Mouse (Mus musculus) ES-E14 (cell line): ENCODE results near the gene Wnt10b. TPM values are rescaled to one million over a fixed set of nuclear protein-coding genes. Genes with fewer than 3 reads are reported as not detected.

Experiments used
- DNase-seq: peaks from one replicate; pipeline ENCODE4 v3.0.0-alpha.2; 2013; ENCODE audit warnings: low read depth, low spot score
- H3K27ac ChIP-seq: 2 replicates; pipeline ENCODE4 v1.5.1; 2012; ENCODE audit warnings: low read depth, mild to moderate bottlenecking, low read length, moderate library complexity, mixed read lengths; ENCODE audit not compliant: poor library complexity, insufficient read depth, severe bottlenecking
- H3K36me3 ChIP-seq: 2 replicates; pipeline ENCODE4 v1.6.1; 2012; ENCODE audit warnings: mild to moderate bottlenecking, low read length, moderate library complexity, mixed read lengths; ENCODE audit not compliant: control insufficient read depth, poor library complexity, insufficient read depth, severe bottlenecking
- H3K4me1 ChIP-seq, 2 experiments: fragments of 150-350 bp in 1 of 2; sonication (generic) in 1 of 2; 2 replicates each; pipeline ENCODE4 v1.6.1; 2012; ENCODE audit warnings: low read length in 2 of 2, mild to moderate bottlenecking in 1 of 2, mixed read lengths in 1 of 2; ENCODE audit not compliant: control insufficient read depth in 2 of 2, insufficient read depth in 2 of 2, poor library complexity in 1 of 2
- H3K4me3 ChIP-seq, 2 experiments: fragments of 150-350 bp in 1 of 2; sonication (generic) in 1 of 2; 2 replicates each; pipeline ENCODE4 v1.5.1; 2012; ENCODE audit warnings: low read length in 2 of 2, low read depth in 1 of 2, mild to moderate bottlenecking in 1 of 2, mixed read lengths in 1 of 2; ENCODE audit not compliant: insufficient read depth in 1 of 2, poor library complexity in 1 of 2, severe bottlenecking in 1 of 2
- H3K9ac ChIP-seq: 2 replicates; pipeline ENCODE4 v1.6.1; 2012; ENCODE audit warnings: low read depth, mild to moderate bottlenecking, low read length, mixed read lengths; ENCODE audit not compliant: poor library complexity, insufficient read depth, severe bottlenecking
- H3K9me3 ChIP-seq: fragments of 150-350 bp; sonication (generic); 2 replicates; pipeline ENCODE4 v1.6.1; 2012; ENCODE audit warnings: low read depth, mild to moderate bottlenecking, low read length; ENCODE audit not compliant: control insufficient read depth, insufficient read depth
- CHD2 ChIP-seq: IDR thresholded peaks from 2 replicates; pipeline ENCODE4 v1.6.1; 2014; ENCODE audit warnings: mild to moderate bottlenecking, low read depth, low read length, inconsistent platforms
- HCFC1 ChIP-seq: IDR thresholded peaks from 2 replicates; pipeline ENCODE4 v1.6.1; 2012; ENCODE audit warnings: low read length, inconsistent platforms, borderline replicate concordance; ENCODE audit not compliant: insufficient read depth
- MAFK ChIP-seq: IDR thresholded peaks from 2 replicates; pipeline ENCODE4 v1.6.1; 2014; ENCODE audit warnings: mild to moderate bottlenecking, low read depth, low read length, inconsistent platforms; ENCODE audit not compliant: insufficient read depth
- ZC3H11A ChIP-seq: IDR thresholded peaks from 2 replicates; pipeline ENCODE4 v1.6.1; 2012; ENCODE audit warnings: low read depth, mild to moderate bottlenecking, inconsistent platforms, low read length, borderline replicate concordance
- ZNF384 ChIP-seq: IDR thresholded peaks from 2 replicates; pipeline ENCODE4 v1.6.1; 2012; ENCODE audit warnings: low read depth, low read length, inconsistent platforms
- in situ Hi-C, 2 experiments: fragments of 600-800 bp; cut with MboI; formaldehyde crosslinking; loops; one replicate each; pipeline ENCODE4 v1.15.1; 2025; ENCODE audit warnings: low sequenced_read_pairs in 2 of 2, inconsistent platforms in 1 of 2; ENCODE audit not compliant: unreplicated experiment in 2 of 2
- total RNA-seq: library from RNA; depleted of rRNA; stranded (reverse); fragments of 300-350 nt; gene quantifications from 2 replicates; pipeline ENCODE4 v1.2.3, GENCODE M21; 2012

Gene Wnt10b
- total RNA-seq, 1 experiment = 1.3 TPM

- no peak for DNase-seq
- Histone ChIP-seq H3K36me3 (peaks cover 39% of the 10 kb centered on the region), H3K9ac (no peak overlapping the region), H3K27ac (no peak overlapping the region), H3K4me3 (no peak overlapping the region), H3K4me1 (no peaks in the 10 kb centered on the region), H3K9me3 (no peaks in the 10 kb centered on the region)
- no peak for TF ChIP-seq MAFK
- TF ChIP-seq HCFC1 = no peak
- no peak for TF ChIP-seq CHD2
- TF ChIP-seq ZC3H11A = no peak
- no peak for TF ChIP-seq ZNF384
- in situ Hi-C loops = no loop called here
Observed at GRCm38 (mm10) chr15:98740219-98740618, 37.7 kb downstream of the Wnt10b start.

GRCm38 (mm10) chr15:98738796-98739195 lies 39.2 kb downstream of the Wnt10b start:
- H3K9ac ChIP-seq = no peak overlapping the region
- H3K36me3 ChIP-seq = peaks cover 39% of the 10 kb centered on the region
- H3K4me1 ChIP-seq = no peaks in the 10 kb centered on the region
- H3K4me3 ChIP-seq = no peak overlapping the region
- in situ Hi-C loops = no loop called here
- no peak for DNase-seq
- H3K9me3 ChIP-seq = no peaks in the 10 kb centered on the region
- no peak for TF ChIP-seq ZC3H11A
- no peak overlapping the region for H3K27ac ChIP-seq

GRCm38 (mm10) chr15:98737881-98738280 lies 40.1 kb downstream of the Wnt10b start:
- Histone ChIP-seq H3K4me1 (no peaks in the 10 kb centered on the region), H3K36me3 (peaks cover 39% of the 10 kb centered on the region), H3K9ac (no peak overlapping the region), H3K4me3 (no peak overlapping the region), H3K9me3 (no peaks in the 10 kb centered on the region), H3K27ac (no peak overlapping the region)
- no peak for DNase-seq
- in situ Hi-C loops = no loop called here
- TF ChIP-seq MAFK (no peak), CHD2 (no peak), ZNF384 (no peak), HCFC1 (no peak), ZC3H11A (no peak)

GRCm38 (mm10) chr15:98736521-98736920 lies 41.4 kb downstream of the Wnt10b start:
- H3K4me1 ChIP-seq = peaks cover 0 to 7% of the 10 kb centered on the region in 2 experiments; a peak in 2 of 4 replicates
- in situ Hi-C loops = no loop called here
- H3K27ac ChIP-seq = no peak overlapping the region
- no peak for TF ChIP-seq HCFC1
- no peak for TF ChIP-seq MAFK
- TF ChIP-seq ZNF384 = no peak
- TF ChIP-seq CHD2 = no peak
- no peak for TF ChIP-seq ZC3H11A
- no peak overlapping the region for H3K4me3 ChIP-seq
- DNase-seq = no peak
- H3K9me3 ChIP-seq = no peaks in the 10 kb centered on the region
- peaks cover 34% of the 10 kb centered on the region for H3K36me3 ChIP-seq
- H3K9ac ChIP-seq = no peak overlapping the region

GRCm38 (mm10) chr15:98733976-98734566 lies 43.9 kb downstream of the Wnt10b start:
- H3K36me3 ChIP-seq = peaks cover 12% of the 10 kb centered on the region; the same call in 1 of the 2 replicates
- TF ChIP-seq HCFC1 (no peak), CHD2 (no peak), ZNF384 (no peak), ZC3H11A (no peak), MAFK (no peak)
- no peak overlapping the region for H3K4me3 ChIP-seq
- no peak overlapping the region for H3K9ac ChIP-seq
- H3K9me3 ChIP-seq = no peaks in the 10 kb centered on the region
- no peak for DNase-seq
- H3K4me1 ChIP-seq = peaks cover 0 to 10% of the 10 kb centered on the region in 2 experiments; a peak in 2 of 4 replicates
- in situ Hi-C loops = no loop called here
- H3K27ac ChIP-seq = no peak overlapping the region
